Mouse (Mus musculus): ENCODE measurements around the gene Nmnat3. TPM values are rescaled to one million over a fixed set of nuclear protein-coding genes. Genes with fewer than 3 reads are reported as not detected.

The Nmnat3 gene
- polyA plus RNA-seq, 1 experiment from 2014 or later, result 1.7 TPM

- Histone ChIP-seq H3K4me3 (replicated peaks; ENCODE audit: low read length) (no peak overlapping the region), H3K4me2 (replicated peaks) (no peak overlapping the region), H3K36me3 (replicated peaks; ENCODE audit: control insufficient read depth, insufficient read depth) (no peaks in the 10 kb centered on the region), H3K9me3 (ENCODE audit: control insufficient read depth, low read length) (no peaks in the 10 kb centered on the region), H3K9ac (no peak overlapping the region), H3K27me3 (ENCODE audit: control insufficient read depth, insufficient read depth, low read length) (no peaks in the 10 kb centered on the region), H3K4me1 (replicated peaks; ENCODE audit: control insufficient read depth, insufficient read depth, low read length) (no peaks in the 10 kb centered on the region), H3K27ac (no peak overlapping the region)
- DNase-seq (ENCODE audit: low spot score) (no peak), ATAC-seq (ENCODE audit: low FRiP score) (no peak)
- WGBS, result 83% methylated on average over 2 of the region's 2 CpGs
These were observed 179.5 kb downstream of the Nmnat3 start for GRCm38 (mm10) chr9:98466709-98467108.

Other genes with a start within 250 kb of the Nmnat3 start
- 57.7 and 77.1 TPM in 2 replicates for gene Rbp1, start 135.5 kb downstream of the Nmnat3 start, polyA plus RNA-seq (2014; fragmentation: Nextera tagmentation; extraction: Ambion mirVana)
- 0.67 and 1.8 TPM in 2 replicates for gene Rbp2, start 198.7 kb downstream of the Nmnat3 start, polyA plus RNA-seq (2014; fragmentation: Nextera tagmentation; extraction: Ambion mirVana)

Measured in hindbrain, embryonic 14.5 days (tissue).